Mouse (Mus musculus) heart, postnatal 0 days (tissue): ENCODE results near the gene Rasgrf1. TPM values are rescaled to one million over a fixed set of nuclear protein-coding genes. Genes with fewer than 3 reads are reported as not detected.
"Not testable (repeated sequence)": the region's sequence is repeated elsewhere in the genome, so short reads cannot be mapped to it uniquely, and the experiment has no call there.

Experiments
- ATAC-seq: fragments of 200-750 bp; cut with Nextera tagmentation; 2 replicates; pipeline ENCODE4 v1.8.0; 2017; ENCODE audit warnings: low read depth, moderate number of reproducible peaks, moderate library complexity; ENCODE audit not compliant: insufficient read depth
- DNase-seq: peaks from one replicate; pipeline ENCODE4 v3.0.0-alpha.2; 2016; ENCODE audit warnings: low spot score
- H3K27ac ChIP-seq: fragments of 300-500 bp; sonication (generic); 2 replicates; pipeline ENCODE4 v1.5.1; 2014; ENCODE audit warnings: low read depth, mild to moderate bottlenecking
- H3K27me3 ChIP-seq: fragments of 300-500 bp; sonication (generic); 2 replicates; pipeline ENCODE4 v1.6.1; 2014; ENCODE audit warnings: low read length, mixed read lengths; ENCODE audit not compliant: control insufficient read depth, insufficient read depth
- H3K36me3 ChIP-seq: fragments of 300-500 bp; sonication (generic); replicated peaks from 2 replicates; pipeline ENCODE4 v1.6.1; 2014; ENCODE audit warnings: low read length, mixed read lengths; ENCODE audit not compliant: control insufficient read depth, insufficient read depth
- H3K4me1 ChIP-seq: fragments of 300-500 bp; sonication (generic); 2 replicates; pipeline ENCODE4 v1.6.1; 2014; ENCODE audit warnings: antibody characterized with exemption; ENCODE audit not compliant: control insufficient read depth, insufficient read depth
- H3K4me2 ChIP-seq: fragments of 300-500 bp; sonication (generic); 2 replicates; pipeline ENCODE4 v1.6.1; 2014; ENCODE audit warnings: low read depth, mild to moderate bottlenecking, low read length, moderate library complexity
- H3K4me3 ChIP-seq: fragments of 300-500 bp; sonication (generic); 2 replicates; pipeline ENCODE4 v1.5.1; 2014; ENCODE audit warnings: low read depth, low read length
- H3K9ac ChIP-seq: fragments of 300-500 bp; sonication (generic); replicated peaks from 2 replicates; pipeline ENCODE4 v1.6.1; 2014; ENCODE audit warnings: low read depth, low read length, mixed read lengths
- H3K9me3 ChIP-seq: fragments of 300-500 bp; sonication (generic); replicated peaks from 2 replicates; pipeline ENCODE4 v1.6.1; 2016; ENCODE audit warnings: low read length; ENCODE audit not compliant: control insufficient read depth
- CTCF ChIP-seq: IDR thresholded peaks from 2 replicates; pipeline ENCODE4 v1.5.1; 2016; ENCODE audit warnings: antibody characterized with exemption, control low read depth, low read depth
- EP300 ChIP-seq: IDR thresholded peaks from 2 replicates; pipeline ENCODE4 v1.6.1; 2016; ENCODE audit warnings: antibody characterized with exemption, low read depth
- WGBS: fragments of 180-500 bp; shearing (Covaris S2); extraction: QIAGEN DNeasy Blood & Tissue Kit; methylation state at CpG from one replicate; pipeline ENCODE4 v1.1.7; 2014; 5-methylcytosine and 5-hydroxymethylcytosine counted together
- polyA plus RNA-seq: library from polyadenylated mRNA; unstranded; fragments of >200 nt; fragmentation: Nextera tagmentation; extraction: Ambion mirVana; gene quantifications from 2 replicates; pipeline ENCODE4 v1.2.1, GENCODE M21; 2015
- total RNA-seq: library from RNA; depleted of rRNA; stranded (reverse); fragments of >200 nt; gene quantifications from 2 replicates; pipeline ENCODE4 v1.2.3, GENCODE M21; 2014; ENCODE audit warnings: low replicate concordance

The Rasgrf1 gene
- total and polyA plus RNA-seq, 2 experiments from 2014 or later, result not detected

- DNase-seq (no peak), ATAC-seq (no peak)
- Histone ChIP-seq H3K9ac (no peak overlapping the region), H3K4me2 (no peak overlapping the region), H3K36me3 (no peaks in the 10 kb centered on the region), H3K9me3 (no peaks in the 10 kb centered on the region), H3K4me1 (no peaks in the 10 kb centered on the region), H3K4me3 (no peak overlapping the region), H3K27me3 (no peaks in the 10 kb centered on the region), H3K27ac (no peak overlapping the region)
- 76% methylated on average over 2 of the region's 2 CpGs for WGBS
- TF ChIP-seq EP300 (no peak), CTCF (no peak)
These were observed 150.8 kb downstream of the Rasgrf1 start for GRCm38 (mm10) chr9:90060574-90060875.

- not testable (repeated sequence) for H3K4me3 ChIP-seq, H3K36me3 ChIP-seq, ATAC-seq, H3K9me3 ChIP-seq, H3K27ac ChIP-seq, H3K4me1 ChIP-seq, H3K9ac ChIP-seq, DNase-seq, H3K4me2 ChIP-seq, H3K27me3 ChIP-seq
- 89% methylated on average over 5 of the region's 5 CpGs for WGBS
These were observed 151.2 kb downstream of the Rasgrf1 start for GRCm38 (mm10) chr9:90060932-90061331.

- no peak for DNase-seq
- Histone ChIP-seq H3K36me3 (no peaks in the 10 kb centered on the region), H3K27me3 (no peaks in the 10 kb centered on the region), H3K27ac (no peak overlapping the region), H3K9ac (no peak overlapping the region), H3K9me3 (no peaks in the 10 kb centered on the region), H3K4me2 (no peak overlapping the region), H3K4me1 (no peaks in the 10 kb centered on the region), H3K4me3 (no peak overlapping the region)
- WGBS, result 61% methylated on average over 2 of the region's 2 CpGs
- no peak for ATAC-seq
- no peak for TF ChIP-seq EP300
- TF ChIP-seq CTCF, result no peak
These were observed 157.6 kb downstream of the Rasgrf1 start for GRCm38 (mm10) chr9:90067341-90067740.

GRCm38 (mm10) chr9:90068786-90069185 is 159.1 kb downstream of the Rasgrf1 start:
- no peaks in the 10 kb centered on the region for H3K27me3 ChIP-seq
- H3K9me3 ChIP-seq, result no peaks in the 10 kb centered on the region
- TF ChIP-seq CTCF (no peak), EP300 (no peak)
- ATAC-seq, result no peak
- no peak overlapping the region for H3K27ac ChIP-seq
- no peaks in the 10 kb centered on the region for H3K36me3 ChIP-seq
- H3K4me1 ChIP-seq, result no peaks in the 10 kb centered on the region
- no peak for DNase-seq
- no peak overlapping the region for H3K4me2 ChIP-seq
- 83% methylated on average over 6 of the region's 6 CpGs for WGBS
- H3K4me3 ChIP-seq, result no peak overlapping the region
- H3K9ac ChIP-seq, result no peak overlapping the region

GRCm38 (mm10) chr9:90069485-90069884 is 159.8 kb downstream of the Rasgrf1 start:
- Histone ChIP-seq H3K4me3 (no peak overlapping the region), H3K9ac (no peak overlapping the region), H3K27me3 (no peaks in the 10 kb centered on the region), H3K4me1 (no peaks in the 10 kb centered on the region), H3K4me2 (no peak overlapping the region), H3K27ac (no peak overlapping the region), H3K9me3 (no peaks in the 10 kb centered on the region), H3K36me3 (no peaks in the 10 kb centered on the region)
- TF ChIP-seq EP300, result no peak
- TF ChIP-seq CTCF, result no peak
- DNase-seq, result no peak
- 63% methylated on average over 7 of the region's 7 CpGs for WGBS
- ATAC-seq, result no peak

GRCm38 (mm10) chr9:90070174-90070573 is 160.5 kb downstream of the Rasgrf1 start:
- no peak overlapping the region for H3K4me2 ChIP-seq
- H3K27ac ChIP-seq, result no peak overlapping the region
- ATAC-seq, result no peak
- no peak overlapping the region for H3K9ac ChIP-seq
- H3K36me3 ChIP-seq, result no peaks in the 10 kb centered on the region
- DNase-seq, result no peak
- H3K4me1 ChIP-seq, result no peaks in the 10 kb centered on the region
- no peaks in the 10 kb centered on the region for H3K27me3 ChIP-seq
- 70% methylated on average over 7 of the region's 7 CpGs for WGBS
- no peak overlapping the region for H3K4me3 ChIP-seq
- no peak for TF ChIP-seq CTCF
- TF ChIP-seq EP300, result no peak
- no peaks in the 10 kb centered on the region for H3K9me3 ChIP-seq
